8 mouse cellular contexts compared by ENCODE assay signal in genomic region chr10:117905666-117906266, GRCm38 (mm10). TPM values are rescaled to one million over a fixed set of nuclear protein-coding genes. Genes with fewer than 3 reads are reported as not detected.
DNase-seq lines count a peak whose midpoint lies in the region; ATAC-seq and TF ChIP-seq lines count a peak whose summit lies in the region.

No protein-coding gene starts in this region.

- TF ChIP-seq CTCF in cortical plate, adult 2 months (IDR thresholded peaks at IDR 0.05; ENCODE audit: extremely low read depth, insufficient read depth, low read length) = no peak

- 7% methylated on average over 27 of the region's 27 CpGs for WGBS in intestine, embryonic 14.5 days
- 13% methylated on average over 27 of the region's 27 CpGs for WGBS in limb, embryonic 13.5 days
- WGBS in midbrain, embryonic 10.5 days = 22% methylated on average over 27 of the region's 27 CpGs

- TF ChIP-seq POLR2A in cortical plate, adult 2 months (IDR thresholded peaks at IDR 0.05; ENCODE audit: extremely low read depth, insufficient read depth, low read length) = no peak

- H3K4me1 ChIP-seq in cortical plate, adult 2 months (ENCODE audit: control insufficient read depth, insufficient read depth, low read length) = peaks cover 2% of the 10 kb centered on the region; the same call in 1 of the 2 replicates
- peaks cover 6% of the 10 kb centered on the region; the same call in 1 of the 2 replicates for H3K4me1 ChIP-seq in intestine, embryonic 14.5 days (replicated peaks; ENCODE audit: control insufficient read depth, insufficient read depth, low read length)
- peaks cover 16% of the 10 kb centered on the region for H3K4me1 ChIP-seq in limb, embryonic 13.5 days
- peaks cover 22% of the 10 kb centered on the region for H3K4me1 ChIP-seq in midbrain, embryonic 10.5 days

- peak overlapping the region; percentile 58 for H3K27ac ChIP-seq in cortical plate, adult 2 months (ENCODE audit: insufficient read depth, low read length)
- H3K27ac ChIP-seq in intestine, embryonic 14.5 days (ENCODE audit: low read depth) = peak overlapping the region; percentile 92
- H3K27ac ChIP-seq in limb, embryonic 13.5 days = peak overlapping the region; percentile 56; the same call in 1 of the 2 replicates
- H3K27ac ChIP-seq in midbrain, embryonic 10.5 days (replicated peaks) = peak overlapping the region; percentile 75

- H3K36me3 ChIP-seq in intestine, embryonic 14.5 days (ENCODE audit: control insufficient read depth, insufficient read depth, low read length) = no peaks in the 10 kb centered on the region
- no peaks in the 10 kb centered on the region for H3K36me3 ChIP-seq in limb, embryonic 13.5 days
- H3K36me3 ChIP-seq in midbrain, embryonic 10.5 days = no peaks in the 10 kb centered on the region

- peak; percentile 37; the same call in 1 of the 2 replicates for ATAC-seq in granulocyte monocyte progenitor cell, adult 5-6 weeks (replicated peaks; ENCODE audit: poor library complexity, severe bottlenecking)
- peak; percentile 68 for ATAC-seq in intestine, embryonic 14.5 days (replicated peaks; ENCODE audit: low FRiP score, low TSS enrichment, low read depth)
- ATAC-seq in limb, embryonic 13.5 days (ENCODE audit: low FRiP score, low read depth) = peak; percentile 32; the same call in 1 of the 2 replicates

- no peaks in the 10 kb centered on the region for H3K9me3 ChIP-seq in intestine, embryonic 14.5 days (ENCODE audit: control insufficient read depth, low read length)
- no peaks in the 10 kb centered on the region for H3K9me3 ChIP-seq in limb, embryonic 13.5 days
- no peaks in the 10 kb centered on the region for H3K9me3 ChIP-seq in midbrain, embryonic 10.5 days (replicated peaks)

- DNase-seq in adrenal gland, adult 2 months = peak; percentile 38
- DNase-seq in adrenal gland, adult 8-10 months = no peak
- DNase-seq in intestine, embryonic 14.5 days (ENCODE audit: low spot score) = peak; percentile 83
- peak; percentile 33 for DNase-seq in midbrain, embryonic 10.5 days (ENCODE audit: low spot score)
- peak; percentile 65 for DNase-seq in skeletal muscle tissue, adult 2 months (ENCODE audit: low read depth, low spot score)

- H3K4me2 ChIP-seq in intestine, embryonic 14.5 days (ENCODE audit: low read length) = peak overlapping the region; percentile 57
- H3K4me2 ChIP-seq in limb, embryonic 13.5 days (replicated peaks) = peak overlapping the region; percentile 66

- peak overlapping the region; percentile 23 for H3K4me3 ChIP-seq in cortical plate, adult 2 months (ENCODE audit: insufficient read depth, low read length)
- peak overlapping the region; percentile 33 for H3K4me3 ChIP-seq in intestine, embryonic 14.5 days (ENCODE audit: low read depth, low read length)
- peak overlapping the region; percentile 40 for H3K4me3 ChIP-seq in limb, embryonic 13.5 days
- peak overlapping the region; percentile 52 for H3K4me3 ChIP-seq in midbrain, embryonic 10.5 days

- H3K9ac ChIP-seq in intestine, embryonic 14.5 days (ENCODE audit: low read length) = peak overlapping the region; percentile 48
- H3K9ac ChIP-seq in limb, embryonic 13.5 days = peak overlapping the region; percentile 62

- no peaks in the 10 kb centered on the region for H3K27me3 ChIP-seq in intestine, embryonic 14.5 days (replicated peaks; ENCODE audit: control insufficient read depth, insufficient read depth, low read length)
- H3K27me3 ChIP-seq in limb, embryonic 13.5 days = no peaks in the 10 kb centered on the region
- H3K27me3 ChIP-seq in midbrain, embryonic 10.5 days (ENCODE audit: low read depth, poor library complexity, severe bottlenecking) = no peaks in the 10 kb centered on the region

RNA-seq across cellular contexts. Expression of gene Rap1b, which starts 59.9 kb away (rescaled TPM):
- total RNA-seq in adrenal gland, adult 2 months (2021) = 100 to 1,000 TPM; 115 to 119 TPM
- 7.2 and 9.6 TPM in 2 replicates for polyA plus RNA-seq in adrenal gland, adult 2 months (2012; rRNA removed)
- total RNA-seq in adrenal gland, adult 8-10 months (2022) = 100 to 1,000 TPM; 111 to 128 (median 116) TPM
- polyA plus RNA-seq in cortical plate, adult 2 months (2012; rRNA removed) = 54.9 and 55.9 TPM in 2 replicates
- 124 and 127 TPM in 2 replicates for total RNA-seq in granulocyte monocyte progenitor cell, adult 5-6 weeks (2014; fragmentation: Nextera tagmentation)
- 92.3 and 107 TPM in 2 replicates for total RNA-seq in granulocyte monocyte progenitor cell, adult 5-6 weeks (2017)
- polyA plus RNA-seq in intestine, embryonic 14.5 days (2014; fragmentation: Nextera tagmentation; extraction: Ambion mirVana) = 183 and 184 TPM in 2 replicates
- 173 and 176 TPM in 2 replicates for polyA plus RNA-seq in limb, embryonic 13.5 days (2015; fragmentation: Nextera tagmentation; extraction: Ambion mirVana)
- polyA plus RNA-seq in midbrain, embryonic 10.5 days (2016; fragmentation: Nextera tagmentation; extraction: Ambion mirVana) = 144 and 146 TPM in 2 replicates
